Mouse (Mus musculus): ENCODE measurements at regions not wholly inside any gene's neighbourhood (a gene's known extent, or its start where the extent isn't known, plus 50 kb on each side); places are given as distances from the start of the nearest gene placed in this dataset.

- Histone ChIP-seq H3K4me1 (ENCODE audit: control insufficient read depth, insufficient read depth, low read length) (no peaks in the 10 kb centered on the region), H3K79me2 (ENCODE audit: control insufficient read depth, insufficient read depth, low read length) (no peaks in the 10 kb centered on the region), H3K9ac (ENCODE audit: low read depth, low read length) (no peak overlapping the region), H3K27ac (replicated peaks; ENCODE audit: insufficient read depth, low read depth, low read length) (no peak overlapping the region), H3K36me3 (ENCODE audit: control insufficient read depth, insufficient read depth, low read length) (no peaks in the 10 kb centered on the region), H3K4me3 (ENCODE audit: insufficient read depth, low read depth, low read length) (no peak overlapping the region), H3K27me3 (ENCODE audit: control insufficient read depth, insufficient read depth, low read length) (no peaks in the 10 kb centered on the region)
- 68% methylated on average over 2 of the region's 2 CpGs for WGBS
- no peak for DNase-seq (ENCODE audit: extremely low read depth, low read depth, low spot score)
- TF ChIP-seq CTCF (IDR thresholded peaks at IDR 0.05; ENCODE audit: low read depth, low read length) (no peak), POLR2A (IDR thresholded peaks at IDR 0.05; ENCODE audit: extremely low read depth, insufficient read depth, low read length) (no peak)
Measured at GRCm38 (mm10) chr13:10741391-10741790, 380.7 kb upstream of the Chrm3 start.

DNA sequence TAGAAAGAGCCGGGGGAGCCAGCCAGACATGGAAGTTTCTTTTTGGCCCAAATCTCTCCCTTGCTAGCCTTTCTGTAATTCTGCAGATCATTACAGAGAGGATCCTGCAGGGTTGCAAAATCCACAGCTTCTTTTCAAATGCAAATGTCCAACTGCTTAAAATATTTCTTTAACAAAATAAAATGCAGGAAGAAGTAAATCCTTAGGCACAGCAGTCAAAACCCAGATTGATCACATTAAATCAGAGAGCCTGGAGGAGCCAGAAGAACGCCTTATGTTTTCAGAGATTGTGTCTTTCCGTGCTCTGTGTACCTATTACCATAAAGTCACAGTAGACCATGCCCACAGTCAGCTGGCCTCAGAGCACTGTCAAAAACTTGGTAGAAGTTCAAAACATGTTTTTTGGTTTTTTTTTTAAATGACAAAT, 365.1 kb upstream of the Chrm3 start:
- no peaks in the 10 kb centered on the region for H3K79me2 ChIP-seq (ENCODE audit: control insufficient read depth, insufficient read depth, low read length)
- H3K9ac ChIP-seq (ENCODE audit: low read depth, low read length) = no peak overlapping the region
- H3K4me1 ChIP-seq (ENCODE audit: control insufficient read depth, insufficient read depth, low read length) = no peaks in the 10 kb centered on the region
- no peak overlapping the region for H3K4me3 ChIP-seq (ENCODE audit: insufficient read depth, low read depth, low read length)
- WGBS = 77% methylated on average over 3 of the region's 3 CpGs
- no peaks in the 10 kb centered on the region for H3K27me3 ChIP-seq (ENCODE audit: control insufficient read depth, insufficient read depth, low read length)
- H3K36me3 ChIP-seq (ENCODE audit: control insufficient read depth, insufficient read depth, low read length) = no peaks in the 10 kb centered on the region
- no peak for TF ChIP-seq POLR2A (IDR thresholded peaks at IDR 0.05; ENCODE audit: extremely low read depth, insufficient read depth, low read length)
- TF ChIP-seq CTCF (IDR thresholded peaks at IDR 0.05; ENCODE audit: low read depth, low read length) = no peak
- H3K27ac ChIP-seq (replicated peaks; ENCODE audit: insufficient read depth, low read depth, low read length) = no peak overlapping the region
- DNase-seq (ENCODE audit: extremely low read depth, low read depth, low spot score) = no peak

- H3K4me3 ChIP-seq (ENCODE audit: insufficient read depth, low read depth, low read length) = no peak overlapping the region
- TF ChIP-seq CTCF (IDR thresholded peaks at IDR 0.05; ENCODE audit: low read depth, low read length) (no peak), POLR2A (IDR thresholded peaks at IDR 0.05; ENCODE audit: extremely low read depth, insufficient read depth, low read length) (no peak)
- no peaks in the 10 kb centered on the region for H3K4me1 ChIP-seq (ENCODE audit: control insufficient read depth, insufficient read depth, low read length)
- H3K79me2 ChIP-seq (ENCODE audit: control insufficient read depth, insufficient read depth, low read length) = no peaks in the 10 kb centered on the region
- H3K27ac ChIP-seq (replicated peaks; ENCODE audit: insufficient read depth, low read depth, low read length) = no peak overlapping the region
- H3K27me3 ChIP-seq (ENCODE audit: control insufficient read depth, insufficient read depth, low read length) = no peaks in the 10 kb centered on the region
- DNase-seq (ENCODE audit: extremely low read depth, low read depth, low spot score) = no peak
- no peaks in the 10 kb centered on the region for H3K36me3 ChIP-seq (ENCODE audit: control insufficient read depth, insufficient read depth, low read length)
- 69% methylated on average over 5 of the region's 5 CpGs for WGBS
- H3K9ac ChIP-seq (ENCODE audit: low read depth, low read length) = no peak overlapping the region
Measured at GRCm38 (mm10) chr13:10725335-10725734, 364.7 kb upstream of the Chrm3 start.

DNA sequence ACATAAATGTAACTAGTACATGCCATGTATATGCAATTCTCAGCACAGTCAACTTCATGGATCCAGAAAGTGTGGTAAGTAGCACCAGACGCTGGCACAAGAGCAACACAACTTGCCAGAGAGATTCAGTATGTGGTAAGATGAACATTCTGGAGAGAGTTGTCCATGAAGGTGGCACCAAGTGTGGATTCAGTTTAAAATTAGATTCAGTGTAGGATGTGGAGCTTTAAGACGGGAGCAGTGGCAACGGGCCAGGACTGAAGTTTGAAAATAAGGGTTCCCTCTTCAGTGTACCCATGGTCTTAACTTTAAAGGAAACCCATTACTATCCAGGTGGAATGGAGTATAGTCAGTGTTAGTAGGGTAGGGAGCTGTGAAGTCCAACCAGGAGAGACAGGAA, 360.0 kb upstream of the Chrm3 start:
- no peak for DNase-seq (ENCODE audit: extremely low read depth, low read depth, low spot score)
- no peak overlapping the region for H3K27ac ChIP-seq (replicated peaks; ENCODE audit: insufficient read depth, low read depth, low read length)
- TF ChIP-seq CTCF (IDR thresholded peaks at IDR 0.05; ENCODE audit: low read depth, low read length) (no peak), POLR2A (IDR thresholded peaks at IDR 0.05; ENCODE audit: extremely low read depth, insufficient read depth, low read length) (no peak)

GRCm38 (mm10) chr13:10711451-10711850, 350.8 kb upstream of the Chrm3 start:
- no peak for TF ChIP-seq POLR2A (IDR thresholded peaks at IDR 0.05; ENCODE audit: extremely low read depth, insufficient read depth, low read length)
- no peak for TF ChIP-seq CTCF (IDR thresholded peaks at IDR 0.05; ENCODE audit: low read depth, low read length)
- no peak overlapping the region for H3K9ac ChIP-seq (ENCODE audit: low read depth, low read length)
- no peaks in the 10 kb centered on the region for H3K4me1 ChIP-seq (ENCODE audit: control insufficient read depth, insufficient read depth, low read length)
- H3K27me3 ChIP-seq (ENCODE audit: control insufficient read depth, insufficient read depth, low read length) = no peaks in the 10 kb centered on the region
- 79% methylated on average over 5 of the region's 5 CpGs for WGBS
- H3K4me3 ChIP-seq (ENCODE audit: insufficient read depth, low read depth, low read length) = no peak overlapping the region
- no peaks in the 10 kb centered on the region for H3K79me2 ChIP-seq (ENCODE audit: control insufficient read depth, insufficient read depth, low read length)
- H3K36me3 ChIP-seq (ENCODE audit: control insufficient read depth, insufficient read depth, low read length) = no peaks in the 10 kb centered on the region
- no peak for DNase-seq (ENCODE audit: extremely low read depth, low read depth, low spot score)
- no peak overlapping the region for H3K27ac ChIP-seq (replicated peaks; ENCODE audit: insufficient read depth, low read depth, low read length)

More for the DNA sequence above, 360.0 kb upstream of the Chrm3 start:
- Histone ChIP-seq H3K79me2 (ENCODE audit: control insufficient read depth, insufficient read depth, low read length) (no peaks in the 10 kb centered on the region), H3K4me1 (ENCODE audit: control insufficient read depth, insufficient read depth, low read length) (no peaks in the 10 kb centered on the region), H3K9ac (ENCODE audit: low read depth, low read length) (no peak overlapping the region), H3K36me3 (ENCODE audit: control insufficient read depth, insufficient read depth, low read length) (no peaks in the 10 kb centered on the region), H3K27me3 (ENCODE audit: control insufficient read depth, insufficient read depth, low read length) (no peaks in the 10 kb centered on the region), H3K4me3 (ENCODE audit: insufficient read depth, low read depth, low read length) (no peak overlapping the region)
- 86% methylated on average over 3 of the region's 3 CpGs for WGBS

DNA sequence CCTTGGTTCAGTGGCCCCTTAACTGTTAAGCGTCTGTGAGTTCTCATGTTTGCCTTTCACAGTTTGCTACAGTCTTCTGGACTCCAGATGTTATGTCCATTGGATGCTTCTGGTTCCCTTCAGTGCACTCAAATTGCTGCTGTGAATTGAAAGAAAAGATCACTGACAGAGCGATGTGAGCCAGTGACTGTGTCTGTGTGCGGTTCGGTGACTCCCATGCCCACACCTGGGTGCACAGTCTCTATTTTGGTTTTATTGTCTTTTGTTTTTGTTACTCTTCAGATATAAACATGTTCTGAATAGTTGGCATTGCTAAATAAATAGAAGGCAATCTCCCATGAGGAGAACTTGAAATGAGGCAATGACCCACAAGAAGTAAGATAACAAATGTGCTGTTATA, 350.3 kb upstream of the Chrm3 start:
- no peaks in the 10 kb centered on the region for H3K79me2 ChIP-seq (ENCODE audit: control insufficient read depth, insufficient read depth, low read length)
- H3K36me3 ChIP-seq (ENCODE audit: control insufficient read depth, insufficient read depth, low read length) = no peaks in the 10 kb centered on the region
- TF ChIP-seq POLR2A (IDR thresholded peaks at IDR 0.05; ENCODE audit: extremely low read depth, insufficient read depth, low read length) = no peak
- no peak for TF ChIP-seq CTCF (IDR thresholded peaks at IDR 0.05; ENCODE audit: low read depth, low read length)
- no peak overlapping the region for H3K9ac ChIP-seq (ENCODE audit: low read depth, low read length)
- H3K27me3 ChIP-seq (ENCODE audit: control insufficient read depth, insufficient read depth, low read length) = no peaks in the 10 kb centered on the region
- 87% methylated on average over 4 of the region's 4 CpGs for WGBS
- no peaks in the 10 kb centered on the region for H3K4me1 ChIP-seq (ENCODE audit: control insufficient read depth, insufficient read depth, low read length)
- H3K4me3 ChIP-seq (ENCODE audit: insufficient read depth, low read depth, low read length) = no peak overlapping the region
- DNase-seq (ENCODE audit: extremely low read depth, low read depth, low spot score) = no peak
- H3K27ac ChIP-seq (replicated peaks; ENCODE audit: insufficient read depth, low read depth, low read length) = no peak overlapping the region
